Mouse (Mus musculus) MEL (cell line): ENCODE measurements around the gene Rnd1. TPM values are rescaled to one million over a fixed set of nuclear protein-coding genes. Genes with fewer than 3 reads are reported as not detected.

Experiments used
- DNase-seq: peaks from one replicate; pipeline ENCODE4 v3.0.0; 2011; ENCODE audit warnings: low read depth, low spot score
- H3K27ac ChIP-seq: 2 replicates; pipeline ENCODE4 v1.5.1; 2012; ENCODE audit warnings: low read depth, mild to moderate bottlenecking, control low read depth, low read length, moderate library complexity; ENCODE audit not compliant: control insufficient read depth
- H3K27me3 ChIP-seq, 2 experiments: fragments of 150-350 bp in 1 of 2; sonication (generic) in 1 of 2; 2 replicates each; pipeline ENCODE4 v1.6.1; 2012; ENCODE audit warnings: low read length in 2 of 2, mild to moderate bottlenecking in 2 of 2, improper control_type of control experiment in 1 of 2, moderate library complexity in 1 of 2; ENCODE audit not compliant: insufficient read depth in 2 of 2, control insufficient read depth in 1 of 2
- H3K36me3 ChIP-seq, 2 experiments: 2 replicates each; pipeline ENCODE4 v1.6.1; 2012 to 2014; ENCODE audit warnings: low read length in 2 of 2, improper control_type of control experiment in 1 of 2, inconsistent platforms in 1 of 2, mild to moderate bottlenecking in 1 of 2; ENCODE audit not compliant: insufficient read depth in 2 of 2, control insufficient read depth in 1 of 2
- H3K4me1 ChIP-seq, 2 experiments: fragments of 150-350 bp in 1 of 2; sonication (generic) in 1 of 2; 2 replicates each; pipeline ENCODE4 v1.6.1; 2012; ENCODE audit warnings: low read length in 2 of 2, improper control_type of control experiment in 1 of 2, mild to moderate bottlenecking in 1 of 2; ENCODE audit not compliant: insufficient read depth in 2 of 2, control insufficient read depth in 1 of 2
- H3K4me3 ChIP-seq, 2 experiments: fragments of 150-350 bp in 1 of 2; sonication (generic) in 1 of 2; 2 replicates each; pipeline ENCODE4 v1.5.1; 2012; ENCODE audit warnings: low read depth in 2 of 2, low read length in 2 of 2, mild to moderate bottlenecking in 2 of 2, moderate library complexity in 2 of 2, control low read depth in 1 of 2, improper control_type of control experiment in 1 of 2; ENCODE audit not compliant: control insufficient read depth in 1 of 2, insufficient read depth in 1 of 2
- H3K79me2 ChIP-seq: 2 replicates; pipeline ENCODE4 v1.6.1; 2012; ENCODE audit warnings: mild to moderate bottlenecking, low read length, moderate library complexity; ENCODE audit not compliant: control insufficient read depth, poor library complexity, insufficient read depth
- H3K9ac ChIP-seq: 2 replicates; pipeline ENCODE4 v1.6.1; 2012; ENCODE audit warnings: low read depth, mild to moderate bottlenecking, control low read depth, low read length, moderate library complexity; ENCODE audit not compliant: control insufficient read depth, poor library complexity, severe bottlenecking
- H3K9me3 ChIP-seq: fragments of 150-350 bp; sonication (generic); replicated peaks from 2 replicates; pipeline ENCODE4 v1.6.1; 2012; ENCODE audit warnings: mild to moderate bottlenecking, low read length, improper control_type of control experiment, moderate library complexity; ENCODE audit not compliant: insufficient read depth
- BHLHE40 ChIP-seq: IDR thresholded peaks from 2 replicates; pipeline ENCODE4 v1.6.1; 2012; ENCODE audit warnings: low read depth, mild to moderate bottlenecking, inconsistent platforms, low read length, improper control_type of control experiment, borderline replicate concordance
- CHD2 ChIP-seq: IDR thresholded peaks from 2 replicates; pipeline ENCODE4 v1.6.1; 2011; ENCODE audit warnings: low read length, improper control_type of control experiment
- CTCF ChIP-seq, 3 experiments: IDR thresholded peaks in 2 of 3; conservative IDR thresholded peaks in 1 of 3; 2 replicates each; pipeline ENCODE4 v1.5.1; 2011 to 2012; ENCODE audit warnings: low read length in 3 of 3, low read depth in 2 of 3, mild to moderate bottlenecking in 2 of 3, improper control_type of control experiment in 1 of 3, inconsistent platforms in 1 of 3, mixed read lengths in 1 of 3, moderate library complexity in 1 of 3; ENCODE audit not compliant: control insufficient read depth in 1 of 3, insufficient read depth in 1 of 3, poor library complexity in 1 of 3, severe bottlenecking in 1 of 3
- E2F4 ChIP-seq: IDR thresholded peaks from 2 replicates; pipeline ENCODE4 v1.6.1; 2011; ENCODE audit warnings: low read depth, low read length, improper control_type of control experiment, borderline replicate concordance
- ELF1 ChIP-seq: IDR thresholded peaks from 2 replicates; pipeline ENCODE4 v1.6.1; 2014; ENCODE audit warnings: low read depth, mild to moderate bottlenecking, inconsistent platforms, low read length, improper control_type of control experiment, moderate library complexity
- EP300 ChIP-seq, 2 experiments: IDR thresholded peaks; 2 replicates each; pipeline ENCODE4 v1.6.1; 2011; ENCODE audit warnings: improper control_type of control experiment in 2 of 2, low read length in 2 of 2, low read depth in 1 of 2, mild to moderate bottlenecking in 1 of 2
- ETS1 ChIP-seq: IDR thresholded peaks from 2 replicates; pipeline ENCODE4 v1.6.1; 2012; ENCODE audit warnings: low read depth, mild to moderate bottlenecking, inconsistent platforms, low read length, improper control_type of control experiment, moderate library complexity
- GABPA ChIP-seq: IDR thresholded peaks from 2 replicates; pipeline ENCODE4 v1.6.1; 2012; ENCODE audit warnings: low read depth, mild to moderate bottlenecking, inconsistent platforms, low read length, improper control_type of control experiment, moderate library complexity
- GATA1 ChIP-seq: IDR thresholded peaks from 2 replicates; pipeline ENCODE4 v1.6.1; 2011; ENCODE audit warnings: low read depth, low read length, improper control_type of control experiment
- HCFC1 ChIP-seq: IDR thresholded peaks from 2 replicates; pipeline ENCODE4 v1.6.1; 2012; ENCODE audit warnings: low read depth, mild to moderate bottlenecking, inconsistent platforms, low read length, improper control_type of control experiment, moderate library complexity
- JUND ChIP-seq: IDR thresholded peaks from 2 replicates; pipeline ENCODE4 v1.6.1; 2011; ENCODE audit warnings: low read depth, mild to moderate bottlenecking, improper control_type of control experiment, low read length
- MAZ ChIP-seq: IDR thresholded peaks from 2 replicates; pipeline ENCODE4 v1.6.1; 2012; ENCODE audit warnings: low read depth, mild to moderate bottlenecking, inconsistent platforms, low read length, improper control_type of control experiment
- MEF2A ChIP-seq: IDR thresholded peaks from 2 replicates; pipeline ENCODE4 v1.6.1; 2014; ENCODE audit warnings: low read depth, mild to moderate bottlenecking, inconsistent platforms, low read length, improper control_type of control experiment; ENCODE audit not compliant: poor library complexity, insufficient replicate concordance, severe bottlenecking; ENCODE audit errors: extremely low read depth
- MXI1 ChIP-seq: IDR thresholded peaks from 2 replicates; pipeline ENCODE4 v1.6.1; 2011; ENCODE audit warnings: mild to moderate bottlenecking, low read depth, low read length, improper control_type of control experiment
- NRF1 ChIP-seq: IDR thresholded peaks from 2 replicates; pipeline ENCODE4 v1.6.1; 2014; ENCODE audit warnings: low read depth, mild to moderate bottlenecking, inconsistent platforms, low read length, improper control_type of control experiment, moderate library complexity; ENCODE audit not compliant: poor library complexity, insufficient read depth, severe bottlenecking
- POLR2A ChIP-seq, 2 experiments: IDR thresholded peaks; 2 replicates each; pipeline ENCODE4 v1.6.1; 2011 to 2012; ENCODE audit warnings: low read length in 2 of 2, mild to moderate bottlenecking in 2 of 2, control low read depth in 1 of 2, improper control_type of control experiment in 1 of 2, low read depth in 1 of 2, moderate library complexity in 1 of 2; ENCODE audit not compliant: control insufficient read depth in 1 of 2, insufficient read depth in 1 of 2, poor library complexity in 1 of 2
- POLR2AphosphoS2 ChIP-seq: IDR thresholded peaks from 2 replicates; pipeline ENCODE4 v1.6.1; 2011; ENCODE audit warnings: low read length, improper control_type of control experiment
- POLR2AphosphoS5 ChIP-seq: IDR thresholded peaks from 2 replicates; pipeline ENCODE4 v1.6.1; 2012; ENCODE audit warnings: low read depth, borderline replicate concordance, mild to moderate bottlenecking, inconsistent platforms, low read length, moderate library complexity, mixed read lengths
- RCOR1 ChIP-seq: IDR thresholded peaks from 2 replicates; pipeline ENCODE4 v1.6.1; 2012; ENCODE audit warnings: low read depth, mild to moderate bottlenecking, inconsistent platforms, low read length, improper control_type of control experiment
- SMC3 ChIP-seq: IDR thresholded peaks from 2 replicates; pipeline ENCODE4 v1.6.1; 2011; ENCODE audit warnings: low read depth, low read length, improper control_type of control experiment
- TAL1 ChIP-seq: IDR thresholded peaks from 2 replicates; pipeline ENCODE4 v1.6.1; 2012; ENCODE audit warnings: mild to moderate bottlenecking, inconsistent platforms, low read length, moderate library complexity, mixed read lengths
- TCF12 ChIP-seq: IDR thresholded peaks from 2 replicates; pipeline ENCODE4 v1.6.1; 2014; ENCODE audit warnings: low read depth, mild to moderate bottlenecking, inconsistent platforms, low read length, improper control_type of control experiment, moderate library complexity
- ZKSCAN1 ChIP-seq: IDR thresholded peaks from 2 replicates; pipeline ENCODE4 v1.6.1; 2012; ENCODE audit warnings: low read depth, mild to moderate bottlenecking, inconsistent platforms, low read length, improper control_type of control experiment, moderate library complexity
- ZMIZ1 ChIP-seq: IDR thresholded peaks from 2 replicates; pipeline ENCODE4 v1.6.1; 2012; ENCODE audit warnings: low read depth, mild to moderate bottlenecking, inconsistent platforms, low read length, improper control_type of control experiment, moderate library complexity
- polyA plus RNA-seq, 2 experiments: library from polyadenylated mRNA; stranded (reverse) in 1 of 2; unstranded in 1 of 2; fragments of >175 nt in 1 of 2; fragments of >200 nt in 1 of 2; gene quantifications; 2 replicates each; pipeline versions ENCODE4 v1.2.1 to v1.2.4; 2012; ENCODE audit warnings: low replicate concordance in 2 of 2, low read depth in 1 of 2; ENCODE audit not compliant: insufficient read length in 2 of 2, insufficient read depth in 1 of 2, missing spikeins in 1 of 2
- total RNA-seq: library from RNA; depleted of rRNA; stranded (reverse); fragments of 300-350 nt; gene quantifications from 2 replicates; pipeline ENCODE4 v1.2.3, GENCODE M21; 2012

Rnd1 gene
- total and polyA plus RNA-seq, 3 experiments = 5.5 to 6.0 TPM; not detected in 1

DNA sequence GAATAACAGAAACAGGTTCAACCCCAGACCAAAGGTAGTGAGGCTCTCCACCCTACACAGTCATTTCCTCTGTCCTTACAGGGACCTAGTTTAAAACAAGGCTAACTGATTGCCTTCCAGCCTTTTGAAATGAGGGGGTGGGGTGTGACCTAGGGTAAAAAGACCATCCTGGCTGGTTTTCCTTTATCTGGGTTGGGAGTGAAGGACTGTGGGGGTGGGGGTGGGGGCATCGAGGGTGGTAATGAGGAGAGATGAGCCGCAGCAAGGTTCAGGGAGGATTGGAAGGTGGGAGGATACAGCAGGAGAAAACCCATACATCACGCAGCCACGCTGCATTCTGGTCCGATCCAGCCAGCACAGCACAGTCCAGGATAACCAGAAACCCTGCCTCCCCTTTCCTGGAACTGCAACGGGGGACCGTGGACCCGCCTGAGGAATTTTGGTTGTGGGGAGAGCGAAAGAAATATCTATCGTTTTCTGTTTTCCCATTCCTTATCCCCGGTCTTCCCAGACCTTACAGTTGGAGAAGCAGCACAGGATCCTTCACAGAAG is 2.2 kb downstream of the Rnd1 start:
- Histone ChIP-seq H3K27me3 (no peaks in the 10 kb centered on the region), H3K79me2 (no peaks in the 10 kb centered on the region), H3K9ac (no peak overlapping the region), H3K9me3 (no peaks in the 10 kb centered on the region), H3K4me3 (no peak overlapping the region), H3K36me3 (peaks cover 0 to 13% of the 10 kb centered on the region in 2 experiments; a peak in 2 of 4 replicates), H3K4me1 (peaks cover 4 to 27% of the 10 kb centered on the region in 2 experiments)
- no peak for DNase-seq
- no peak for TF ChIP-seq MAZ
- no peak for TF ChIP-seq BHLHE40
- no peak for TF ChIP-seq HCFC1
- TF ChIP-seq, all 39 proteins: peak for 0
- H3K27ac ChIP-seq = no peak overlapping the region

DNA sequence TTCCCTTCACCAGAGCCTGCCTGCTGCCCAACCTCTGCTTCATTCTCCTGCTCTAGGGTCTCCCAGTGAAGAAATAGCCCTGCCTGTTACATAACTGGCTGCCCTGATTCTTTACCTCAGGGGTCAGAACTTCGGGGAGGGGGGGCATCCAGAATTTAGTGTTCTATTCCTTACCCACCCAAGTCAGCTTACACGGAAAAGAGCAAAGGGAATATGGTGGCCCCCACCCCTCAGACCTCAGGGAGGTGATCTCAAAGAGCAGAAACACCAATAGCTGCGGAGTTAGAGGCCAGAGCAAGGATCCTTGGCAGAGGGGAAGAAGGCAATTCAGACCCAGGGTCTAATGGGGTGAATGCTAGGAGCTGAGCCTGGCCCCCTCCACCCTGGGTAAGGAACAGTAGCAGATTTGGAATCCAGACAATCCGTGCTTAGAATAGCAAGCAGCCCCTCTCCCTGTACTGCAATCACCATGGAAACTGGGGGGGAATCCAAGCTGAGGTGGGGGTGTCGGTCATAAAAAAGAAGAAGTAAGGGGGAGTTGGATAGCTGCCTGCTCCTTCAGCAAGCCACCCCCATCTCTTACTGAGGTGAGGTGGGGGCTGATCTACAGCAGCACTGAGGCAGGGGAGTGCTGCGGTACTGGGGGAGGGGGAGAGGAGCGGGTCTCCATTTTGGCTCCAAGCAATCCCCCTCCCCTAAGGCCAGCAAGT is 2.8 kb downstream of the Rnd1 start:
- Histone ChIP-seq H3K4me1 (peaks cover 4 to 22% of the 10 kb centered on the region in 2 experiments), H3K9ac (no peak overlapping the region), H3K9me3 (no peaks in the 10 kb centered on the region), H3K27ac (no peak overlapping the region), H3K79me2 (no peaks in the 10 kb centered on the region), H3K36me3 (peaks cover 0 to 13% of the 10 kb centered on the region in 2 experiments; a peak in 2 of 4 replicates), H3K27me3 (no peaks in the 10 kb centered on the region), H3K4me3 (no peak overlapping the region)
- DNase-seq = no peak
- TF ChIP-seq ZMIZ1 = no peak
- TF ChIP-seq TCF12 = no peak
- no peak for TF ChIP-seq NRF1
- TF ChIP-seq CHD2 = no peak
- TF ChIP-seq ETS1 = no peak
- no peak for TF ChIP-seq ELF1
- no peak for TF ChIP-seq E2F4
- no peak for TF ChIP-seq SMC3
- no peak for TF ChIP-seq CTCF (IDR thresholded peaks at IDR 0.05 in 2 of 3, conservative IDR thresholded peaks at IDR 0.05 in 1 of 3; ENCODE audit: control insufficient read depth in 1 of 3, insufficient read depth in 1 of 3, low read depth in 2 of 3, low read length in 3 of 3, poor library complexity in 1 of 3, severe bottlenecking in 1 of 3)

DNA sequence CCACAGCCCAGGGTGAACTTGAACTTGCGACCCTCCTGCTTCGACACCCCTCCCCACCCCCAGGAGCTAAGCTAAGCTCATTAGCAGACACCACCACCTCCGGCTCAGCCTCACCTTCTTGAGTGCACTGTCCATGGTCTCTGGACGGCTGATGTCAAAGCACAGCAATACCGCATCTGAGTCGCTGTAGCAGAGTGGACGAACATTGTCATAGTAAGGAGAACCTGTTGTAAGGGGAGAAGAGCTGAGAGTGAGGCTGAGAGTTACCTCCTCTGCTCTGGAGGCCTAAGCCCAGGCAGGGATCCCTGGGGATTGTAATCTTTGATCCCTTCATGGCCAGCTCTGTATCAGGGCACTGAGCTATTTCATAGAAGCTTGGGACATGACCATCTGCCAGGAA is 3.5 kb downstream of the Rnd1 start:
- Histone ChIP-seq H3K4me3 (no peak overlapping the region), H3K27ac (no peak overlapping the region), H3K4me1 (peaks cover 4 to 21% of the 10 kb centered on the region in 2 experiments), H3K9me3 (no peaks in the 10 kb centered on the region), H3K9ac (no peak overlapping the region), H3K27me3 (no peaks in the 10 kb centered on the region), H3K79me2 (no peaks in the 10 kb centered on the region), H3K36me3 (peaks cover 0 to 13% of the 10 kb centered on the region in 2 experiments; a peak in 2 of 4 replicates)
- no peak for DNase-seq
- TF ChIP-seq POLR2AphosphoS5 (no peak), RCOR1 (no peak), CTCF (IDR thresholded peaks at IDR 0.05 in 2 of 3, conservative IDR thresholded peaks at IDR 0.05 in 1 of 3; ENCODE audit: control insufficient read depth in 1 of 3, insufficient read depth in 1 of 3, low read depth in 2 of 3, low read length in 3 of 3, poor library complexity in 1 of 3, severe bottlenecking in 1 of 3) (no peak), ETS1 (no peak), ZKSCAN1 (no peak), GABPA (no peak), MEF2A (no peak), GATA1 (no peak), POLR2A (IDR thresholded peaks at IDR 0.05; ENCODE audit: control insufficient read depth in 1 of 2, insufficient read depth in 1 of 2, low read depth in 1 of 2, low read length in 2 of 2, poor library complexity in 1 of 2) (no peak), MAZ (no peak), TAL1 (no peak), JUND (no peak), EP300 (IDR thresholded peaks at IDR 0.05; ENCODE audit: low read depth in 1 of 2, low read length in 2 of 2) (no peak), POLR2AphosphoS2 (no peak), MXI1 (no peak)
